23 mouse cellular contexts compared by ENCODE assay signal in genomic region chr7:67755366-67755765, GRCm38 (mm10). TPM values are rescaled to one million over a fixed set of nuclear protein-coding genes. Genes with fewer than 3 reads are reported as not detected.
DNase-seq lines count a peak whose midpoint lies in the region; ATAC-seq and TF ChIP-seq lines count a peak whose summit lies in the region.
"Had no signal": no experiment of that assay in that cellular context is flagged by ENCODE, and none has a peak within 500 bp of the region (broad histone marks: within the 10 kb centered on the region; RNA-seq: fewer than 3 reads in every experiment).

No protein-coding gene starts in this region.

- no peak overlapping the region for H3K27ac ChIP-seq in heart, adult 2 months
- no peak overlapping the region for H3K27ac ChIP-seq in midbrain, embryonic 11.5 days (ENCODE audit: low read depth, low read length)
- H3K27ac ChIP-seq in midbrain, embryonic 13.5 days, result no peak overlapping the region
- H3K27ac ChIP-seq: embryonic facial prominence, embryonic 13.5 days; embryonic facial prominence, embryonic 15.5 days; forebrain, embryonic 10.5 days; forebrain, embryonic 12.5 days had no signal

- no peaks in the 10 kb centered on the region; the same call in 1 of the 2 replicates for H3K36me3 ChIP-seq in heart, adult 2 months (ENCODE audit: control insufficient read depth, insufficient read depth, low read length)
- no peaks in the 10 kb centered on the region for H3K36me3 ChIP-seq in midbrain, embryonic 11.5 days (ENCODE audit: control insufficient read depth, insufficient read depth, low read length)
- H3K36me3 ChIP-seq in midbrain, embryonic 13.5 days, result no peaks in the 10 kb centered on the region
- H3K36me3 ChIP-seq: embryonic facial prominence, embryonic 13.5 days; embryonic facial prominence, embryonic 15.5 days; forebrain, embryonic 10.5 days; forebrain, embryonic 12.5 days had no signal

- no peak overlapping the region for H3K4me2 ChIP-seq in midbrain, embryonic 11.5 days
- H3K4me2 ChIP-seq in midbrain, embryonic 13.5 days (replicated peaks), result no peak overlapping the region
- H3K4me2 ChIP-seq: embryonic facial prominence, embryonic 13.5 days; embryonic facial prominence, embryonic 15.5 days; forebrain, embryonic 12.5 days had no signal

- TF ChIP-seq EP300 in heart, adult 2 months (IDR thresholded peaks at IDR 0.05; ENCODE audit: insufficient read depth, low read depth, low read length), result no peak

- ATAC-seq in midbrain, embryonic 11.5 days (ENCODE audit: low FRiP score), result no peak
- ATAC-seq in midbrain, embryonic 13.5 days, result no peak
- ATAC-seq: forebrain, embryonic 14.5 days; forebrain, embryonic 16.5 days had no signal

- TF ChIP-seq CTCF in heart, adult 2 months (IDR thresholded peaks at IDR 0.05), result no peak

- H3K79me2 ChIP-seq in heart, adult 2 months (replicated peaks; ENCODE audit: control insufficient read depth, insufficient read depth, low read length), result no peaks in the 10 kb centered on the region

- H3K4me3 ChIP-seq in heart, adult 2 months, result no peak overlapping the region
- no peak overlapping the region for H3K4me3 ChIP-seq in midbrain, embryonic 11.5 days (ENCODE audit: low read depth, low read length)
- no peak overlapping the region for H3K4me3 ChIP-seq in midbrain, embryonic 13.5 days (replicated peaks)
- H3K4me3 ChIP-seq: embryonic facial prominence, embryonic 13.5 days; embryonic facial prominence, embryonic 15.5 days; erythroblast, embryonic 14.5 days; forebrain, embryonic 10.5 days; forebrain, embryonic 12.5 days had no signal

- intact Hi-C loops in heart, adult 2 months (cut with DNase I), result no loop called here

- H3K27me3 ChIP-seq in heart, adult 2 months (ENCODE audit: control insufficient read depth, insufficient read depth, low read length), result no peaks in the 10 kb centered on the region
- H3K27me3 ChIP-seq in midbrain, embryonic 11.5 days (ENCODE audit: control insufficient read depth, insufficient read depth, low read length), result peaks cover 10% of the 10 kb centered on the region
- peaks cover 20% of the 10 kb centered on the region for H3K27me3 ChIP-seq in midbrain, embryonic 13.5 days

- H3K9me3 ChIP-seq in midbrain, embryonic 11.5 days (ENCODE audit: control insufficient read depth, low read length), result no peaks in the 10 kb centered on the region
- H3K9me3 ChIP-seq in midbrain, embryonic 13.5 days, result no peaks in the 10 kb centered on the region
- H3K9me3 ChIP-seq: embryonic facial prominence, embryonic 13.5 days; embryonic facial prominence, embryonic 15.5 days; forebrain, embryonic 10.5 days; forebrain, embryonic 12.5 days had no signal

- WGBS in heart, adult 2 months, result 95% methylated on average over 7 of the region's 7 CpGs
- WGBS in midbrain, embryonic 11.5 days, result 83% methylated on average over 7 of the region's 7 CpGs
- WGBS in midbrain, embryonic 13.5 days, result 83% methylated on average over 7 of the region's 7 CpGs

- peaks cover 3% of the 10 kb centered on the region for H3K4me1 ChIP-seq in heart, adult 2 months (ENCODE audit: control insufficient read depth, insufficient read depth, low read length)
- H3K4me1 ChIP-seq in midbrain, embryonic 11.5 days (ENCODE audit: control insufficient read depth, insufficient read depth, low read length), result peaks cover 2% of the 10 kb centered on the region; the same call in 1 of the 2 replicates
- H3K4me1 ChIP-seq in midbrain, embryonic 13.5 days (replicated peaks), result peaks cover 13% of the 10 kb centered on the region

- DNase-seq in heart, adult 11 months, result peak; percentile 81
- DNase-seq in heart, adult 2 months, result no peak
- peak; percentile 76 for DNase-seq in midbrain, embryonic 11.5 days (ENCODE audit: low spot score, missing footprints)
- no peak for DNase-seq in right cerebral cortex, postnatal 14 days
- DNase-seq: adrenal gland, adult 2 months; adrenal gland, postnatal 10 days; adrenal gland, postnatal 25 days; cerebellum, adult 11 months; cerebellum, adult 18-20 months; cerebellum, adult 8-10 months; cerebellum, adult 9-11 months; cerebellum, postnatal 14 days; cerebellum, postnatal 36 days; embryo, embryonic 11 days had no signal

- H3K9ac ChIP-seq in heart, adult 2 months (ENCODE audit: low read depth, low read length), result no peak overlapping the region
- no peak overlapping the region for H3K9ac ChIP-seq in midbrain, embryonic 11.5 days (ENCODE audit: low read length)
- H3K9ac ChIP-seq in midbrain, embryonic 13.5 days (replicated peaks), result no peak overlapping the region
- H3K9ac ChIP-seq: embryonic facial prominence, embryonic 13.5 days; embryonic facial prominence, embryonic 15.5 days; forebrain, embryonic 12.5 days had no signal

- no peak for TF ChIP-seq POLR2A in heart, adult 2 months (IDR thresholded peaks at IDR 0.05; ENCODE audit: insufficient read depth, low read depth, low read length)

RNA-seq across cellular contexts. Expression of gene Synm, which starts 4.2 kb away (rescaled TPM):
- 1 to 10 TPM; 8.3 TPM for total RNA-seq in heart, adult 2 months (2021)
- polyA plus RNA-seq in heart, adult 2 months (2012; rRNA removed), result 2.6 and 4.3 TPM in 2 replicates
- polyA plus RNA-seq in midbrain, embryonic 11.5 days (2014; fragmentation: Nextera tagmentation; extraction: Ambion mirVana), result 0.91 and 1.3 TPM in 2 replicates
- polyA plus RNA-seq in midbrain, embryonic 13.5 days (2015; fragmentation: Nextera tagmentation; extraction: Ambion mirVana), result 2.6 and 2.8 TPM in 2 replicates
- total RNA-seq: MEL had no signal

Comparison
In these comparisons a context has a peak if more than half of its experiments do, and no peak if none do; other contexts are left out.
1. DNase-seq: peak in heart, adult 11 months (single experiment) and midbrain, embryonic 11.5 days (single experiment); none in heart, adult 2 months (0 of 2) and right cerebral cortex, postnatal 14 days (single experiment).